ENCODE assay signal across 17 mouse cellular contexts in genomic region chr9:107490146-107490545, GRCm38 (mm10). TPM values are rescaled to one million over a fixed set of nuclear protein-coding genes. Genes with fewer than 3 reads are reported as not detected.
DNase-seq lines count a peak whose midpoint lies in the region; ATAC-seq and TF ChIP-seq lines count a peak whose summit lies in the region.
"Had no signal": no experiment of that assay in that cellular context is flagged by ENCODE, and none has a peak within 500 bp of the region (broad histone marks: within the 10 kb centered on the region; RNA-seq: fewer than 3 reads in every experiment).

No protein-coding gene starts in this region.

- no peaks in the 10 kb centered on the region for H3K27me3 ChIP-seq in heart, embryonic 11.5 days (ENCODE audit: control insufficient read depth, insufficient read depth, low read length)
- H3K27me3 ChIP-seq in lung, embryonic 14.5 days (ENCODE audit: insufficient read depth, low read length) = no peaks in the 10 kb centered on the region
- no peaks in the 10 kb centered on the region for H3K27me3 ChIP-seq in liver, adult 2 months (ENCODE audit: control insufficient read depth, insufficient read depth, low read length)
- H3K27me3 ChIP-seq: lung, embryonic 15.5 days had no signal

- no peak for DNase-seq in heart, postnatal 36 days
- DNase-seq in lung, embryonic 14.5 days = peak; percentile 18
- no peak for DNase-seq in lung, postnatal 4 days
- peak; percentile 4 for DNase-seq in liver, adult 2 months (ENCODE audit: extremely low read depth, low read depth, low spot score)
- no peak for DNase-seq in frontal cortex, postnatal 36 days (ENCODE audit: low spot score in 2 of 2)
- DNase-seq in c-Kit-positive CD71-positive TER-119-positive erythroid progenitor cells, embryonic 14.5 days (ENCODE audit: low spot score) = no peak
- DNase-seq: adrenal gland, postnatal 36 days; B cell, adult 2 months; cerebellum, adult 9-10 months; embryo, embryonic 11 days; forebrain, postnatal 0 days; heart, adult 11 months; retina, postnatal 1 day had no signal

- peak overlapping the region; percentile 50; the same call in 1 of the 2 replicates for H3K27ac ChIP-seq in heart, embryonic 11.5 days (ENCODE audit: low read depth, low read length)
- no peak overlapping the region for H3K27ac ChIP-seq in lung, embryonic 14.5 days (ENCODE audit: low read depth)
- H3K27ac ChIP-seq in liver, adult 2 months (replicated peaks; ENCODE audit: insufficient read depth, low read depth, low read length) = no peak overlapping the region
- H3K27ac ChIP-seq: lung, embryonic 15.5 days had no signal

- 69% methylated on average over 8 of the region's 8 CpGs for WGBS in heart, embryonic 11.5 days (ENCODE audit: insufficient replicate concordance)
- 49% methylated on average over 8 of the region's 8 CpGs for WGBS in lung, embryonic 14.5 days
- 34% methylated on average over 8 of the region's 8 CpGs for WGBS in liver, adult 2 months

- no peaks in the 10 kb centered on the region for H3K36me3 ChIP-seq in heart, embryonic 11.5 days (ENCODE audit: control insufficient read depth, insufficient read depth, low read length)
- H3K36me3 ChIP-seq in lung, embryonic 14.5 days (ENCODE audit: insufficient read depth) = no peaks in the 10 kb centered on the region
- no peaks in the 10 kb centered on the region for H3K36me3 ChIP-seq in liver, adult 2 months (ENCODE audit: control insufficient read depth, insufficient read depth, low read length)
- H3K36me3 ChIP-seq: lung, embryonic 15.5 days had no signal

- peaks cover 11% of the 10 kb centered on the region for H3K4me1 ChIP-seq in heart, embryonic 11.5 days (ENCODE audit: control insufficient read depth, insufficient read depth, low read length)
- H3K4me1 ChIP-seq in lung, embryonic 14.5 days (ENCODE audit: insufficient read depth) = no peaks in the 10 kb centered on the region
- H3K4me1 ChIP-seq in liver, adult 2 months (ENCODE audit: control insufficient read depth, insufficient read depth, low read length) = no peaks in the 10 kb centered on the region
- H3K4me1 ChIP-seq: lung, embryonic 15.5 days had no signal

- H3K9me3 ChIP-seq in heart, embryonic 11.5 days (replicated peaks; ENCODE audit: control insufficient read depth, low read length) = no peaks in the 10 kb centered on the region
- H3K9me3 ChIP-seq in lung, embryonic 14.5 days (ENCODE audit: low read depth, low read length) = no peaks in the 10 kb centered on the region
- H3K9me3 ChIP-seq: lung, embryonic 15.5 days had no signal

- H3K4me2 ChIP-seq in heart, embryonic 11.5 days = no peak overlapping the region
- H3K4me2 ChIP-seq in lung, embryonic 14.5 days = no peak overlapping the region
- H3K4me2 ChIP-seq: lung, embryonic 15.5 days had no signal

- no peak for TF ChIP-seq POLR2A in liver, adult 2 months (IDR thresholded peaks at IDR 0.05; ENCODE audit: extremely low read depth, insufficient read depth, low read length)

- H3K9ac ChIP-seq in heart, embryonic 11.5 days (ENCODE audit: low read depth, low read length) = peak overlapping the region; percentile 60; the same call in 1 of the 2 replicates
- H3K9ac ChIP-seq in lung, embryonic 14.5 days = no peak overlapping the region
- no peak overlapping the region for H3K9ac ChIP-seq in liver, adult 2 months (ENCODE audit: low read depth, low read length)
- H3K9ac ChIP-seq: forebrain, postnatal 0 days; lung, embryonic 15.5 days had no signal

- peak overlapping the region; percentile 25 for H3K4me3 ChIP-seq in heart, embryonic 11.5 days (ENCODE audit: low read depth, low read length)
- H3K4me3 ChIP-seq in lung, embryonic 14.5 days (ENCODE audit: low read depth, low read length) = no peak overlapping the region
- H3K4me3 ChIP-seq in liver, adult 2 months (ENCODE audit: insufficient read depth, low read depth, low read length) = no peak overlapping the region
- H3K4me3 ChIP-seq: lung, embryonic 15.5 days had no signal

- H3K79me2 ChIP-seq in liver, adult 2 months (ENCODE audit: control insufficient read depth, insufficient read depth, low read length) = no peaks in the 10 kb centered on the region

- no peak; the same call in 1 of the 2 replicates for ATAC-seq in heart, embryonic 11.5 days (replicated peaks; ENCODE audit: insufficient number of reproducible peaks, low FRiP score, low TSS enrichment)
- no peak for ATAC-seq in lung, embryonic 14.5 days (ENCODE audit: insufficient read depth)
- 0 out of 2 replicates have a peak, but pooled peaks have one; percentile 18 for ATAC-seq in megakaryocyte progenitor cell, adult 5-6 weeks (replicated peaks; ENCODE audit: poor library complexity)
- ATAC-seq: forebrain, postnatal 0 days; midbrain, embryonic 16.5 days had no signal

- no peak for TF ChIP-seq CTCF in lung, embryonic 14.5 days (IDR thresholded peaks at IDR 0.05; ENCODE audit: low read depth)
- TF ChIP-seq CTCF in liver, adult 2 months (IDR thresholded peaks at IDR 0.05; ENCODE audit: low read depth, low read length) = no peak

- intact Hi-C loops in heart, postnatal 36 days (cut with DNase I) = no loop called here

RNA-seq across cellular contexts. Expression of gene Tmem115, which starts 43.6 kb away (rescaled TPM):
- polyA plus RNA-seq in heart, embryonic 11.5 days (2014; fragmentation: Nextera tagmentation; extraction: Ambion mirVana) = 37.0 and 40.6 TPM in 2 replicates
- 10 to 100 TPM; 22.7 to 26.8 TPM for total RNA-seq in heart, postnatal 36 days (2021)
- polyA plus RNA-seq in lung, embryonic 14.5 days (2014; fragmentation: Nextera tagmentation; extraction: Ambion mirVana) = 42.1 and 45.3 TPM in 2 replicates
- total RNA-seq in liver, adult 2 months (2014; rRNA removed) = 10.9 and 14.0 TPM in 2 replicates
- 40.2 and 47.3 TPM in 2 replicates for polyA plus RNA-seq in liver, adult 2 months (2012; rRNA removed)
- 9.9 and 12.3 TPM in 2 replicates for total RNA-seq in megakaryocyte progenitor cell, adult 5-6 weeks (2015)
- total RNA-seq in megakaryocyte progenitor cell, adult 5-6 weeks (2017) = 14.5 and 19.9 TPM in 2 replicates

RNA-seq across cellular contexts. Expression of gene Cyb561d2, which starts 51.8 kb away (rescaled TPM):
- 16.6 and 21.9 TPM in 2 replicates for polyA plus RNA-seq in heart, embryonic 11.5 days (2014; fragmentation: Nextera tagmentation; extraction: Ambion mirVana)
- total RNA-seq in heart, postnatal 36 days (2021) = 1 to 10 TPM; 4.7 to 5.3 TPM
- polyA plus RNA-seq in lung, embryonic 14.5 days (2014; fragmentation: Nextera tagmentation; extraction: Ambion mirVana) = 22.9 and 23.0 TPM in 2 replicates
- 11.0 and 11.9 TPM in 2 replicates for total RNA-seq in liver, adult 2 months (2014; rRNA removed)
- polyA plus RNA-seq in liver, adult 2 months (2012; rRNA removed) = 31.0 and 33.7 TPM in 2 replicates
- 19.3 and 22.8 TPM in 2 replicates for total RNA-seq in megakaryocyte progenitor cell, adult 5-6 weeks (2015)
- 12.2 and 16.3 TPM in 2 replicates for total RNA-seq in megakaryocyte progenitor cell, adult 5-6 weeks (2017)

RNA-seq across cellular contexts. Expression of gene Nprl2, which starts 51.9 kb away (rescaled TPM):
- polyA plus RNA-seq in heart, embryonic 11.5 days (2014; fragmentation: Nextera tagmentation; extraction: Ambion mirVana) = 26.8 TPM in 2 replicates
- 10 to 100 TPM; 17.5 to 18.5 TPM for total RNA-seq in heart, postnatal 36 days (2021)
- 32.9 and 34.6 TPM in 2 replicates for polyA plus RNA-seq in lung, embryonic 14.5 days (2014; fragmentation: Nextera tagmentation; extraction: Ambion mirVana)
- total RNA-seq in liver, adult 2 months (2014; rRNA removed) = 18.5 and 21.7 TPM in 2 replicates
- 24.8 and 26.8 TPM in 2 replicates for polyA plus RNA-seq in liver, adult 2 months (2012; rRNA removed)
- 9.2 and 14.3 TPM in 2 replicates for total RNA-seq in megakaryocyte progenitor cell, adult 5-6 weeks (2015)
- 10.7 and 13.0 TPM in 2 replicates for total RNA-seq in megakaryocyte progenitor cell, adult 5-6 weeks (2017)

RNA-seq across cellular contexts. Expression of gene Zmynd10, which starts 57.0 kb away (rescaled TPM):
- not detected in 2 replicates for polyA plus RNA-seq in heart, embryonic 11.5 days (2014; fragmentation: Nextera tagmentation; extraction: Ambion mirVana)
- not detected for total RNA-seq in heart, postnatal 36 days (2021)
- polyA plus RNA-seq in lung, embryonic 14.5 days (2014; fragmentation: Nextera tagmentation; extraction: Ambion mirVana) = 1.1 and 1.2 TPM in 2 replicates
- total RNA-seq in liver, adult 2 months (2014; rRNA removed) = 0.27 and 0.28 TPM in 2 replicates
- polyA plus RNA-seq in liver, adult 2 months (2012; rRNA removed) = 0.10 and 0.20 TPM in 2 replicates
- total RNA-seq in megakaryocyte progenitor cell, adult 5-6 weeks (2015) = 0.12 TPM in 1 of 2 replicates, not detected in the other
- 0.33 and 0.37 TPM in 2 replicates for total RNA-seq in megakaryocyte progenitor cell, adult 5-6 weeks (2017)

Comparison
In these comparisons a context has a peak if more than half of its experiments do, and no peak if none do; other contexts are left out.
1. DNase-seq: peak in lung, embryonic 14.5 days (single experiment) and liver, adult 2 months (single experiment); none in heart, postnatal 36 days (0 of 2), lung, postnatal 4 days (0 of 2), frontal cortex, postnatal 36 days (0 of 2) and c-Kit-positive CD71-positive TER-119-positive erythroid progenitor cells, embryonic 14.5 days (single experiment).